Mouse (Mus musculus): ENCODE results near the gene Zpbp2.

Zpbp2 gene

GRCm38 (mm10) chr11:98560942-98561341 lies 10.0 kb downstream of the Zpbp2 start:
- no peak for DNase-seq

- DNase-seq: no peak
These were observed 12.1 kb downstream of the Zpbp2 start for GRCm38 (mm10) chr11:98563025-98563424.

GRCm38 (mm10) chr11:98563921-98564414 lies 13.1 kb downstream of the Zpbp2 start:
- DNase-seq: no peak

- no peak for DNase-seq
These were observed 17.4 kb downstream of the Zpbp2 start for GRCm38 (mm10) chr11:98568326-98568725.

- DNase-seq: no peak
These were observed 18.6 kb downstream of the Zpbp2 start for GRCm38 (mm10) chr11:98569461-98569860.

GRCm38 (mm10) chr11:98577776-98578175 lies 26.9 kb downstream of the Zpbp2 start:
- no peak for DNase-seq

GRCm38 (mm10) chr11:98580301-98581121 lies 29.6 kb downstream of the Zpbp2 start:
- no peak for DNase-seq

GRCm38 (mm10) chr11:98581286-98582029 lies 30.6 kb downstream of the Zpbp2 start:
- no peak for DNase-seq

GRCm38 (mm10) chr11:98582030-98582388 lies 31.1 kb downstream of the Zpbp2 start:
- DNase-seq: no peak

GRCm38 (mm10) chr11:98582551-98583264 lies 31.8 kb downstream of the Zpbp2 start:
- DNase-seq: no peak

- no peak for DNase-seq
These were observed 32.3 kb downstream of the Zpbp2 start for GRCm38 (mm10) chr11:98583265-98583552.

GRCm38 (mm10) chr11:98583571-98583970 lies 32.7 kb downstream of the Zpbp2 start:
- no peak for DNase-seq

- no peak for DNase-seq
These were observed 33.2 kb downstream of the Zpbp2 start for GRCm38 (mm10) chr11:98584146-98584545.

- no peak for DNase-seq
These were observed 33.8 kb downstream of the Zpbp2 start for GRCm38 (mm10) chr11:98584629-98585177.

- DNase-seq: no peak
These were observed 35.4 kb downstream of the Zpbp2 start for GRCm38 (mm10) chr11:98586087-98586891.

- peak; percentile 98 for DNase-seq
These were observed 36.1 kb downstream of the Zpbp2 start, which contains the start of gene Ormdl3 for GRCm38 (mm10) chr11:98586892-98587563. Gene Ormdl3 (minus strand): TSS chr11:98587368.

GRCm38 (mm10) chr11:98587684-98588546 lies 37.0 kb downstream of the Zpbp2 start:
- DNase-seq: peak; percentile 51

GRCm38 (mm10) chr11:98588833-98589281 lies 38.0 kb downstream of the Zpbp2 start:
- no peak for DNase-seq

GRCm38 (mm10) chr11:98589306-98589705 lies 38.4 kb downstream of the Zpbp2 start:
- no peak for DNase-seq

Data from right cerebral cortex, adult 18-20 months (tissue).